Mouse (Mus musculus) Patski (cell line): ENCODE measurements around the gene Kif1c. TPM values are rescaled to one million over a fixed set of nuclear protein-coding genes. Genes with fewer than 3 reads are reported as not detected.
A peak's percentile ranks its signal among the peaks of the same experiment; 100 is the strongest.

ENCODE experiments used
- ATAC-seq: fragments of 100-300 bp; one replicate; pipeline ENCODE4 v1.8.0; 2021
- CTCF ChIA-PET: fragments of 350-600 bp; sonication (Branson Sonifier 250); formaldehyde crosslinking; loops from one replicate; lab custom pipeline; 2022; ENCODE audit warnings: inconsistent platforms; lab: Charles Lee
- POLR2A ChIA-PET: fragments of 350-600 bp; sonication (Branson Sonifier 250); formaldehyde crosslinking; loops from one replicate; lab custom pipeline; 2022; ENCODE audit warnings: antibody characterized with exemption, inconsistent platforms; lab: Charles Lee
- DNase-seq: peaks from one replicate; pipeline ENCODE4 v3.0.0-alpha.2; 2011; ENCODE audit warnings: low read depth, low spot score
- H3K27me3 ChIP-seq: fragments of 371-371 bp; one replicate; pipeline ENCODE4 v1.5.1; 2021
- CTCF ChIP-seq: fragments of 100-300 bp; IDR thresholded peaks from one replicate; pipeline ENCODE4 v1.5.1; 2021
- in situ Hi-C: fragments of 300-500 bp; cut with MboI; formaldehyde crosslinking; loops from 3 replicates; pipeline ENCODE4 v1.11.1; 2018; ENCODE audit warnings: low pct_unique_long_range_greater_than_20kb, mixed read lengths
- polyA plus RNA-seq: library from polyadenylated mRNA; unstranded; gene quantifications from one replicate; pipeline ENCODE4 v1.2.3, GENCODE M21; 2021

Kif1c gene
- polyA plus RNA-seq, result 126 TPM

- ChIA-PET CTCF (interaction anchor here (0.6 kb wide), 1 partner anchor 12 kb away, joined by 3 read pairs; the partner anchor contains the start of gene Camta2), POLR2A (interaction anchor here (1.5 to 2.0 kb wide), 2 partner anchors 11 to 13 kb away, joined by 5 to 7 read pairs; partner anchors contain the start of gene Camta2)
- TF ChIP-seq CTCF, result no peak
- in situ Hi-C loops, result no loop called here
- DNase-seq (peak; percentile 63), ATAC-seq (peak; percentile 81)
- H3K27me3 ChIP-seq, result no peaks in the 10 kb centered on the region
Measured at GRCm38 (mm10) chr11:70699722-70700556, at the start of gene Kif1c, which contains the start of gene Inca1. TSS of gene Kif1c (plus strand) at chr11:70700548. TSS of gene Inca1 (minus strand) at chr11:70700155.

- DNase-seq, result no peak
- TF ChIP-seq CTCF, result no peak
- CTCF ChIA-PET, result interaction anchor here (1.7 kb wide), 1 partner anchor 46 kb away, joined by 4 read pairs; no protein-coding TSS in a partner anchor
- in situ Hi-C loops, result no loop called here
- POLR2A ChIA-PET, result interaction anchor here (3.1 kb wide), 1 partner anchor 17 kb away, joined by 15 read pairs; the partner anchor contains the start of gene Spag7
- ATAC-seq, result no peak
- no peaks in the 10 kb centered on the region for H3K27me3 ChIP-seq
Measured at GRCm38 (mm10) chr11:70651391-70651790, 49.0 kb upstream of the Kif1c start.

GRCm38 (mm10) chr11:70652029-70652883 is 48.1 kb upstream of the Kif1c start:
- ATAC-seq, result no peak
- CTCF ChIA-PET, result interaction anchor here (0.5 to 1.7 kb wide), 2 partner anchors 45 to 134 kb away, joined by 3 to 4 read pairs; no protein-coding TSS in a partner anchor
- no peak for TF ChIP-seq CTCF
- POLR2A ChIA-PET, result interaction anchor here (3.1 kb wide), 1 partner anchor 16 kb away, joined by 15 read pairs; the partner anchor contains the start of gene Spag7
- no peak for DNase-seq
- in situ Hi-C loops, result no loop called here
- no peaks in the 10 kb centered on the region for H3K27me3 ChIP-seq

- DNase-seq (no peak), ATAC-seq (no peak)
- H3K27me3 ChIP-seq, result no peaks in the 10 kb centered on the region
- POLR2A ChIA-PET, result interaction anchor here (3.1 kb wide), 1 partner anchor 15 kb away, joined by 15 read pairs; the partner anchor contains the start of gene Spag7
- no peak for TF ChIP-seq CTCF
- CTCF ChIA-PET, result interaction anchor here (1.7 kb wide), 1 partner anchor 45 kb away, joined by 4 read pairs; no protein-coding TSS in a partner anchor
- in situ Hi-C loops, result no loop called here
Measured at GRCm38 (mm10) chr11:70652884-70653344, 47.4 kb upstream of the Kif1c start.

GRCm38 (mm10) chr11:70653345-70654197 is 46.8 kb upstream of the Kif1c start:
- no peaks in the 10 kb centered on the region for H3K27me3 ChIP-seq
- in situ Hi-C loops, result no loop called here
- ChIA-PET CTCF (no interaction called here), POLR2A (interaction anchor here (3.1 to 6.4 kb wide), 2 partner anchors 14 to 15 kb away, joined by 15 to 52 read pairs; partner anchors contain the start of gene Spag7)
- ATAC-seq, result peak; percentile 12
- DNase-seq, result no peak
- TF ChIP-seq CTCF, result no peak

- no peaks in the 10 kb centered on the region for H3K27me3 ChIP-seq
- in situ Hi-C loops, result no loop called here
- ChIA-PET POLR2A (interaction anchor here (6.4 kb wide), 1 partner anchor 13 kb away, joined by 52 read pairs; the partner anchor contains the start of gene Spag7), CTCF (no interaction called here)
- ATAC-seq, result peak; percentile 32
- no peak for TF ChIP-seq CTCF
- no peak for DNase-seq
Measured at GRCm38 (mm10) chr11:70654198-70654922, 46.0 kb upstream of the Kif1c start, which contains the start of gene Pfn1. TSS of gene Pfn1 (minus strand) at chr11:70654644.

GRCm38 (mm10) chr11:70654923-70655570 is 45.3 kb upstream of the Kif1c start:
- in situ Hi-C loops, result no loop called here
- peak; percentile 24 for ATAC-seq
- ChIA-PET POLR2A (interaction anchor here (1.8 to 6.4 kb wide), 2 partner anchors 8 to 13 kb away, joined by 3 to 52 read pairs; partner anchors contain the start of genes Rnf167, Slc25a11 and Spag7), CTCF (no interaction called here)
- TF ChIP-seq CTCF, result no peak
- no peak for DNase-seq
- no peaks in the 10 kb centered on the region for H3K27me3 ChIP-seq
